Mouse (Mus musculus) stomach, embryonic 15.5 days (tissue): Measurements from ENCODE around the gene Ap5z1. TPM values are rescaled to one million over a fixed set of nuclear protein-coding genes. Genes with fewer than 3 reads are reported as not detected.
A peak's percentile ranks its signal among the peaks of the same experiment; 100 is the strongest.

ENCODE experiments used
- ATAC-seq: fragments of 200-750 bp; cut with Nextera tagmentation; 2 replicates; pipeline ENCODE4 v1.8.0; 2017; ENCODE audit warnings: low read depth, moderate number of reproducible peaks, moderate TSS enrichment; ENCODE audit not compliant: insufficient read depth, low FRiP score
- H3K27ac ChIP-seq: fragments of 300-500 bp; sonication (generic); 2 replicates; pipeline ENCODE4 v1.5.1; 2015; ENCODE audit warnings: mild to moderate bottlenecking, inconsistent platforms
- H3K27me3 ChIP-seq: fragments of 300-500 bp; sonication (generic); replicated peaks from 2 replicates; pipeline ENCODE4 v1.6.1; 2015; ENCODE audit warnings: inconsistent platforms
- H3K36me3 ChIP-seq: fragments of 300-500 bp; sonication (generic); 2 replicates; pipeline ENCODE4 v1.6.1; 2015; ENCODE audit warnings: inconsistent platforms
- H3K4me1 ChIP-seq: fragments of 300-500 bp; sonication (generic); 2 replicates; pipeline ENCODE4 v1.6.1; 2015; ENCODE audit warnings: inconsistent platforms
- H3K4me2 ChIP-seq: fragments of 300-500 bp; sonication (generic); 2 replicates; pipeline ENCODE4 v1.6.1; 2015; ENCODE audit warnings: mild to moderate bottlenecking, inconsistent platforms
- H3K4me3 ChIP-seq: fragments of 300-500 bp; sonication (generic); replicated peaks from 2 replicates; pipeline ENCODE4 v1.5.1; 2015; ENCODE audit warnings: inconsistent platforms
- H3K9ac ChIP-seq: fragments of 300-500 bp; sonication (generic); 2 replicates; pipeline ENCODE4 v1.6.1; 2015; ENCODE audit warnings: inconsistent platforms
- H3K9me3 ChIP-seq: fragments of 300-500 bp; sonication (generic); 2 replicates; pipeline ENCODE4 v1.6.1; 2016; ENCODE audit warnings: inconsistent platforms
- WGBS: fragments of 180-500 bp; shearing (Covaris S2); methylation state at CpG from one replicate; pipeline ENCODE4 v1.1.7; 2015; 5-methylcytosine and 5-hydroxymethylcytosine counted together
- polyA plus RNA-seq: library from polyadenylated mRNA; unstranded; fragments of >200 nt; fragmentation: Nextera tagmentation; extraction: Ambion mirVana; gene quantifications from 2 replicates; pipeline ENCODE4 v1.2.1, GENCODE M21; 2015

The Ap5z1 gene
- polyA plus RNA-seq, 1 experiment from 2014 or later = 8.5 TPM

GRCm38 (mm10) chr5:142440451-142441147 lies 23.1 kb upstream of the Ap5z1 start:
- Histone ChIP-seq H3K4me1 (peaks cover 53% of the 10 kb centered on the region), H3K4me2 (peak overlapping the region; percentile 63), H3K27me3 (no peaks in the 10 kb centered on the region), H3K9me3 (no peaks in the 10 kb centered on the region), H3K9ac (0 out of 2 replicates have a peak overlapping the region, but pooled peaks have one; percentile 7), H3K27ac (peak overlapping the region; percentile 96), H3K4me3 (peak overlapping the region; percentile 32), H3K36me3 (peaks cover 14% of the 10 kb centered on the region)
- WGBS = 0% methylated on average over 19 of the region's 19 CpGs
- peak; percentile 94 for ATAC-seq

DNA sequence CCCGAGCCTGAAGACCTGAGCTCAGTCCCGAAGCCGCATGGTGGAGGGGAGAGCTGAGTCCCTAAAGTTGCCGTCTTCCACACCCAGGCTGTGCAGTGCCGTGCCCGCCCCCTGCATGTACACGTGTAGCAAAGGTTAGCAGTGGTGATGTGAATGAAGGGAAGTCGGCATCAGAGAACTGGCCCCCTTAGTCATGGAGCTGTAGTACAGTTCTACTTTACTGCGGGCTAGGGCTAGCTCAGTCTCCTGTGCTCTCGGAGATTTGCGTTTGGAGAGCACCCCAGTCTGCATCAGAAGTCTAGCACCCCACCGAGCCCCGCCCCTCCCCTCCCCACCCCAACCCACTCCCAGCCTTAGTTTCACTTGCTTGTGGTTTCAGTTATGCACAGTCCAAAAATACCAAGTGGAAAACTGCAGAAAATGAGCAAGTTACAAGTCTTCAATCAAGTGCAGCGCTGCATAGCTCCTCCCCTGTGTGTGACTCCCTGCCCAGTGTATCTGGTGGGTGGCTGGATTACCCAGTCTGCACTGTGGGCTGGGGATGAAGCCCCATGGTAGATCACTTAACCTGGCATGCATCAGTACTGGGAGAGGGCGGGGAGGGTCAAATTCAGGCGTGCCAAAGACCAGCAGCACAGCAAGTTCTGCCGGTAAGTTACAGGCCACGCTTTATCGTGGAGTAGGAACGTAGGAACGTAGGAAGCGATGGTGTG lies 22.3 kb upstream of the Ap5z1 start:
- Histone ChIP-seq H3K4me2 (peak overlapping the region; percentile 63), H3K9ac (no peak overlapping the region), H3K4me3 (peak overlapping the region; percentile 32), H3K9me3 (no peaks in the 10 kb centered on the region), H3K27me3 (no peaks in the 10 kb centered on the region), H3K27ac (peak overlapping the region; percentile 96), H3K4me1 (peaks cover 56% of the 10 kb centered on the region), H3K36me3 (peaks cover 5% of the 10 kb centered on the region; the same call in 1 of the 2 replicates)
- ATAC-seq = no peak
- WGBS = 48% methylated on average over 22 of the region's 22 CpGs

- Histone ChIP-seq H3K27me3 (no peaks in the 10 kb centered on the region), H3K36me3 (0 out of 2 replicates have a peak, but pooled peaks cover 2% of the 10 kb centered on the region), H3K4me2 (0 out of 2 replicates have a peak overlapping the region, but pooled peaks have one; percentile 63), H3K9me3 (no peaks in the 10 kb centered on the region), H3K9ac (no peak overlapping the region), H3K4me1 (peaks cover 56% of the 10 kb centered on the region), H3K27ac (peak overlapping the region; percentile 96), H3K4me3 (no peak overlapping the region)
- 73% methylated on average over 7 of the region's 7 CpGs for WGBS
- no peak for ATAC-seq
Measured at GRCm38 (mm10) chr5:142442045-142442440, 21.7 kb upstream of the Ap5z1 start.

GRCm38 (mm10) chr5:142443514-142443913 lies 20.2 kb upstream of the Ap5z1 start:
- no peak overlapping the region for H3K4me3 ChIP-seq
- ATAC-seq = no peak
- H3K27me3 ChIP-seq = no peaks in the 10 kb centered on the region
- H3K4me1 ChIP-seq = peaks cover 59% of the 10 kb centered on the region
- 66% methylated on average over 15 of the region's 15 CpGs for WGBS
- peak overlapping the region; percentile 37; the same call in 1 of the 2 replicates for H3K27ac ChIP-seq
- H3K36me3 ChIP-seq = 0 out of 2 replicates have a peak, but pooled peaks cover 2% of the 10 kb centered on the region
- H3K9ac ChIP-seq = no peak overlapping the region
- no peaks in the 10 kb centered on the region for H3K9me3 ChIP-seq
- H3K4me2 ChIP-seq = no peak overlapping the region

DNA sequence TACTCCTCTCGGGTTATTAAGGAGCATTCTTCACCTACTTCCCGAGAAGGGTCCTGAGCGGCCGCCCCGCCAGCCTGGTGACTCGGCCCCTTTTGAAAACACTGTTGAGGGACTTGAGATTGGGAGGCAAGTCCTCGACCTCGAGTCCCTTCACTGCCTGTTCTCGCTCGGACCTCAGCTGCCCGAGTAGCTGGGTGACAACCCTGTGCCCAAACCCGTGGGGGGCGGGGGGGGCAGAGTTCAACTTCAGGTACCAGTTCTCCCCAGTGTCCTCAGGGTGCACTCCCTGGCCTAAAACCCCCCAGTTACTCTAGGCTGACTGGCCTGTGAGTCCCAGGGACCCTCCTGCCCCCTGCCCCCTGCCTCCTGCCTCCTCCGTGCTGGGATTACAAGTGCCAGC lies 19.8 kb upstream of the Ap5z1 start:
- H3K9ac ChIP-seq = no peak overlapping the region
- WGBS = 76% methylated on average over 14 of the region's 14 CpGs
- no peaks in the 10 kb centered on the region for H3K27me3 ChIP-seq
- peak overlapping the region; percentile 48; the same call in 1 of the 2 replicates for H3K27ac ChIP-seq
- H3K4me2 ChIP-seq = no peak overlapping the region
- H3K4me3 ChIP-seq = no peak overlapping the region
- peaks cover 4% of the 10 kb centered on the region; the same call in 1 of the 2 replicates for H3K36me3 ChIP-seq
- ATAC-seq = no peak
- peaks cover 55% of the 10 kb centered on the region for H3K4me1 ChIP-seq
- no peaks in the 10 kb centered on the region for H3K9me3 ChIP-seq

DNA sequence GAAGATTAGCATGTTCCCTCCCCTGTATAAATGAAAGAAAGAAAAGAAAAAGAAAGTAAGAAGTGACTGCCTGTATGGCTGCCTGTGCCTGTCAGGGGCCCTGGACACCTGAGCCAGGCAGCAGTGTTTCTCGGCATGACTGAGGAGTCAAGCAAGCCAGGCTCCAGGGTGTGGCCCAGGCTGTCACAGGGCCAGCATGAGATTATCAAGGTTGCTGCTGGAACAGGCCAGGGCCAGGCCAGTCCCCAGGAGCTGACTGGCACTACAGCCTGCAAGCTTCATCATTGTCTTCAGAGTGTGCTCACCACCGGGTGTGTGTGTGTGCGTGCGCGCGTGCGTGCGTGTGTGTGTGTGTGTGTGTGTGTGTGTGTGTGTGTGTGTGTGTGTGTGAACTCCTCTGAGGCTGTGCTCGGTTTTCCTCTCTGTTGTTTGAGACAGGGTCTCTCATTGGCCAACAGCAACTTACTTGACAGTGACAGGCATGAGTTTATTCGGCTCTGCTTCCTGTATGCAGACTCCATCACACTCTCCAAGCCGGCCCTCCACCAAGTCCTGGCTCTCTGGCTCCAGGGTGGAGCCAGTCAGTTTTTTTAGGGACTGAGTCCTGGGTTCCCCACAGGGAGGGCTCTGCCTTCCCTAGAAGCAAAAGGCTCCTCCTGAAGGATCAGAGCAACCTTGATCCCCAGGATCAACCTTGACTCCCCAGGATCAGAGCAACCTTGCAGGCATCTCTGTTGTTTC lies 18.8 kb upstream of the Ap5z1 start:
- H3K4me2 ChIP-seq = no peak overlapping the region
- H3K27ac ChIP-seq = peak overlapping the region; percentile 48
- peak; percentile 32; the same call in 1 of the 2 replicates for ATAC-seq
- no peak overlapping the region for H3K4me3 ChIP-seq
- H3K9me3 ChIP-seq = no peaks in the 10 kb centered on the region
- H3K4me1 ChIP-seq = peaks cover 47% of the 10 kb centered on the region
- H3K27me3 ChIP-seq = no peaks in the 10 kb centered on the region
- peaks cover 5% of the 10 kb centered on the region; the same call in 1 of the 2 replicates for H3K36me3 ChIP-seq
- no peak overlapping the region for H3K9ac ChIP-seq
- 55% methylated on average over 11 of the region's 11 CpGs for WGBS

DNA sequence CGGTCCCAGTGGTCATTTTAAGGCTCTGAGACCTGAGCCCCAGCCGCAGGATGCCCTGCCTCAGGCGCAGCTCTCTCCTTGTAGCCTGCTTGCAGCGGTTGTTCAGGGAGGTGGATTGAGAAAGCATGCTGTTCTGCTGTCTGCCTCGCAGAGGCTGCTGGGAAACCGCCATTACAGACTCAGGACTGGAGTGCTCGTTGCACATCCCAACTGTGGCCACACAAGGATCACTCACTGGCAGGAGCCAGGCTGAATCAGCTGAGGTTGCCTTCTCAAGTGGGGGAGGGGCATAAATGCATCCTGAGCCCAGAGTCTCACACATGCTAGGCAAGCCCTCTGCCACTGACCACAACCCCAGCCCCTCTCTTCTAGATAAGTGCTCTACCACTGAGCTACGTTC lies 18.0 kb upstream of the Ap5z1 start:
- H3K27me3 ChIP-seq = no peaks in the 10 kb centered on the region
- H3K4me1 ChIP-seq = peaks cover 45% of the 10 kb centered on the region
- H3K9me3 ChIP-seq = no peaks in the 10 kb centered on the region
- no peak overlapping the region for H3K4me3 ChIP-seq
- peak overlapping the region; percentile 48; the same call in 1 of the 2 replicates for H3K27ac ChIP-seq
- H3K36me3 ChIP-seq = peaks cover 8% of the 10 kb centered on the region
- WGBS = 58% methylated on average over 8 of the region's 8 CpGs
- no peak overlapping the region for H3K9ac ChIP-seq
- no peak overlapping the region for H3K4me2 ChIP-seq
- ATAC-seq = no peak

DNA sequence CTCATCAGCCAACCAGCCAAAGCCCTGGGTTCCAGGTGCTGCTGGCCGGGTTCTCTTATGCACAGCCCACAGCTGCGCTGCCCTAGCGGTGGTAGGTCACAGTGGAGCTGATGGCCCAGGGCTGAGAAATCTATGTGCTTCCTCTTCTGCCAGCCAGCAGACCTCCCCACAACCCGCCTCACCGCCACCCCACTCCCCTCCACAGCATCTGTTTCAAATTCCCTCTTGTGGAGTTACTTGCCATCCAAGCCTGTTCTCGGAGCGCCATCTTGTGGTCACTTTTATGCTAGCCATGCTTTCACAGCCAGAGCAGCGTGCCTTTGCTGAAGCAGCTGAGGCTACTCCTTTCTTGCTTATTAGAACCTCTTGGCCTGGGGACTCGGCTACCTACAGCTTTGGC lies 15.7 kb upstream of the Ap5z1 start:
- H3K9ac ChIP-seq = no peak overlapping the region

GRCm38 (mm10) chr5:142448623-142449022 lies 15.1 kb upstream of the Ap5z1 start:
- peaks cover 24% of the 10 kb centered on the region for H3K36me3 ChIP-seq
- peaks cover 23% of the 10 kb centered on the region for H3K4me1 ChIP-seq
- WGBS = 61% methylated on average over 12 of the region's 12 CpGs
- no peak overlapping the region for H3K4me2 ChIP-seq
- no peaks in the 10 kb centered on the region for H3K27me3 ChIP-seq
- H3K9me3 ChIP-seq = no peaks in the 10 kb centered on the region
- no peak for ATAC-seq
- no peak overlapping the region for H3K9ac ChIP-seq
- H3K27ac ChIP-seq = no peak overlapping the region
- no peak overlapping the region for H3K4me3 ChIP-seq

More for the DNA sequence above, 15.7 kb upstream of the Ap5z1 start:
- Histone ChIP-seq H3K4me2 (peak overlapping the region; percentile 28; the same call in 1 of the 2 replicates), H3K27ac (no peak overlapping the region), H3K4me1 (peaks cover 28% of the 10 kb centered on the region), H3K27me3 (no peaks in the 10 kb centered on the region), H3K9me3 (no peaks in the 10 kb centered on the region), H3K4me3 (no peak overlapping the region), H3K36me3 (peaks cover 20% of the 10 kb centered on the region)
- ATAC-seq = peak; percentile 29; the same call in 1 of the 2 replicates
- 9% methylated on average over 9 of the region's 9 CpGs for WGBS

- Histone ChIP-seq H3K27ac (no peak overlapping the region), H3K27me3 (no peaks in the 10 kb centered on the region), H3K9ac (no peak overlapping the region), H3K36me3 (peaks cover 33% of the 10 kb centered on the region), H3K4me2 (no peak overlapping the region), H3K4me3 (no peak overlapping the region), H3K9me3 (no peaks in the 10 kb centered on the region), H3K4me1 (peaks cover 7% of the 10 kb centered on the region)
- WGBS = 90% methylated on average over 9 of the region's 9 CpGs
- ATAC-seq = no peak
Measured at GRCm38 (mm10) chr5:142450846-142451245, 12.9 kb upstream of the Ap5z1 start.

DNA sequence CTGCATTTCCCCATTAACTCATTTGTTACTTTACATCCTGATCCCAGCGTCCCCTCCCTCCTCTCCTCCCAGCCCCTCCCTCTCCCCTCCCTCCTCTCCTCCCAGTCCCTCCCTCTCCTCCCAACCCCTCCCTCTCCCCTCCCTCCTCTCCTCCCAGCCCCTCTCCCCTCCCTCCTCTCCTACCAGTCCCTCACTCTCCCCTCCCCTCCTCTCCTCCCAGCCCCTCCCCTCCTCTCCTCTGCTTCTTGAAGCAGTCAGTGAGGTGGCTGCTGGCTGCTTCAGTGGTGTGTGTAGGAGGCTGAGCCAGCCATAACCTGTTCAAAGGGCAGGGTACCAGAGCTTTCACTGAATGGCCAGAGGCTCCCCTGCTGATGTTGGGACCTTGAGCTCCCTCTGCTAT lies 12.0 kb upstream of the Ap5z1 start:
- Histone ChIP-seq H3K27ac (no peak overlapping the region), H3K27me3 (no peaks in the 10 kb centered on the region), H3K4me2 (no peak overlapping the region), H3K4me3 (no peak overlapping the region), H3K36me3 (peaks cover 38% of the 10 kb centered on the region), H3K4me1 (peaks cover 7% of the 10 kb centered on the region), H3K9me3 (no peaks in the 10 kb centered on the region), H3K9ac (no peak overlapping the region)
- 50% methylated on average over 1 of the region's 1 CpGs for WGBS
- no peak for ATAC-seq
